Mouse (Mus musculus): ENCODE data around the gene Rxra.

- TF ChIP-seq CTCF (IDR thresholded peaks at IDR 0.05; ENCODE audit: control insufficient read depth, insufficient read depth, insufficient read length) (no peak), CEBPB (IDR thresholded peaks at IDR 0.05; ENCODE audit: low read depth) (no peak), MAX (IDR thresholded peaks at IDR 0.05) (no peak), MYOG (IDR thresholded peaks at IDR 0.05; ENCODE audit: control insufficient read depth, extremely low read depth, insufficient read length) (no peak), USF1 (IDR thresholded peaks at IDR 0.05; ENCODE audit: low read depth) (no peak), MYOD1 (IDR thresholded peaks at IDR 0.05; ENCODE audit: control insufficient read depth, insufficient read length, low read depth) (no peak)
Measured at GRCm38 (mm10) chr2:27724729-27725316, 48.6 kb downstream of the Rxra start.

All from C2C12 (cell line).